Mouse (Mus musculus) kidney, adult 2 months (tissue): Measurements from ENCODE around the gene Myo7a. TPM values are rescaled to one million over a fixed set of nuclear protein-coding genes. Genes with fewer than 3 reads are reported as not detected.
A peak's percentile ranks its signal among the peaks of the same experiment; 100 is the strongest.

ENCODE experiments used
- DNase-seq: peaks from one replicate; pipeline ENCODE4 v3.0.0; 2021
- H3K27ac ChIP-seq: fragments of 200-500 bp; 2 replicates; pipeline ENCODE4 v1.5.1; 2012; ENCODE audit warnings: low read depth, low read length, control low read depth, inconsistent platforms; ENCODE audit not compliant: insufficient read depth
- H3K27me3 ChIP-seq: fragments of 200-500 bp; replicated peaks from 2 replicates; pipeline ENCODE4 v1.6.1; 2012; ENCODE audit warnings: mild to moderate bottlenecking, moderate library complexity, low read length, inconsistent platforms; ENCODE audit not compliant: control insufficient read depth, insufficient read depth
- H3K36me3 ChIP-seq: fragments of 200-500 bp; 2 replicates; pipeline ENCODE4 v1.6.1; 2012; ENCODE audit warnings: mild to moderate bottlenecking, moderate library complexity, low read length, inconsistent platforms; ENCODE audit not compliant: control insufficient read depth, insufficient read depth
- H3K4me1 ChIP-seq: fragments of 200-500 bp; 2 replicates; pipeline ENCODE4 v1.6.1; 2011; ENCODE audit warnings: low read length; ENCODE audit not compliant: control insufficient read depth, insufficient read depth
- H3K4me3 ChIP-seq: fragments of 200-500 bp; 2 replicates; pipeline ENCODE4 v1.5.1; 2011; ENCODE audit warnings: mild to moderate bottlenecking, low read depth, low read length, control low read depth; ENCODE audit not compliant: insufficient read depth
- CTCF ChIP-seq: fragments of 200-500 bp; conservative IDR thresholded peaks from 2 replicates; pipeline ENCODE4 v1.5.1; 2011; ENCODE audit warnings: low read depth, mild to moderate bottlenecking, control low read depth, low read length, moderate library complexity, mixed read lengths; ENCODE audit not compliant: insufficient read depth, insufficient read length
- POLR2A ChIP-seq: fragments of 200-500 bp; IDR thresholded peaks from one replicate; pipeline ENCODE4 v1.6.1; 2011; ENCODE audit warnings: low read depth, low read length, control low read depth
- WGBS: fragments of 180-500 bp; shearing (Covaris S2); methylation state at CpG from one replicate; pipeline ENCODE4 v1.1.7; 2018; 5-methylcytosine and 5-hydroxymethylcytosine counted together
- polyA plus RNA-seq: library from polyadenylated mRNA; depleted of rRNA; stranded (reverse); fragments of >200 nt; gene quantifications from 2 replicates; pipeline ENCODE4 v1.2.3, GENCODE M21; 2012

Myo7a gene
- polyA plus RNA-seq, 1 experiment = 24.6 TPM

GRCm38 (mm10) chr7:98102488-98102887 is 16.8 kb downstream of the Myo7a start:
- Histone ChIP-seq H3K36me3 (no peaks in the 10 kb centered on the region), H3K27me3 (no peaks in the 10 kb centered on the region), H3K4me3 (no peak overlapping the region), H3K27ac (no peak overlapping the region; the same call in 1 of the 2 replicates), H3K4me1 (peaks cover 25% of the 10 kb centered on the region)
- DNase-seq = no peak
- WGBS = 96% methylated on average over 11 of the region's 11 CpGs
- TF ChIP-seq POLR2A = no peak
- TF ChIP-seq CTCF = no peak

DNA sequence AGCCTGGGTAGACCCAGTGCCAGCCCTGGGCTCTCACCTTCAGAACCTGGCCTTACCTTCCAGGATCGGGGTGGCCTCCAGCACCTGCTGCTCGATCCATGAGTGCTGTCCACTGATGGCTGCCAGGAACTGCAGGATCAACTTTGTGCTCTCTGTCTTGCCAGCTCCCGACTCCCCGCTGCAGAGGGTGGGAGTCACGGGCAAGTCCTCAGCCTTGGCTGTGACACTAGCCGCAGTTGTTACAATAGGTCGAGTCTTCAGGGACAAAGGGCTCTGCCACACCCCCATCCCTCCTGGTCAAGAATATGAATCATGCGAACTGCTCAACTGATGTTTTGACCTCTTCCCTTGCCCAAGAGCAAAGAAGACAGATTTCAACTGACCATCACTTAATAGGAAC is 21.8 kb downstream of the Myo7a start:
- DNase-seq = no peak
- no peak for TF ChIP-seq POLR2A
- TF ChIP-seq CTCF = no peak
- 96% methylated on average over 8 of the region's 8 CpGs for whole genome bisulfite sequencing
- no peak overlapping the region for H3K27ac ChIP-seq
- no peaks in the 10 kb centered on the region for H3K36me3 ChIP-seq
- H3K4me3 ChIP-seq = no peak overlapping the region
- no peaks in the 10 kb centered on the region for H3K27me3 ChIP-seq
- no peaks in the 10 kb centered on the region for H3K4me1 ChIP-seq

- Histone ChIP-seq H3K4me1 (no peaks in the 10 kb centered on the region), H3K27ac (no peak overlapping the region), H3K36me3 (no peaks in the 10 kb centered on the region), H3K27me3 (no peaks in the 10 kb centered on the region), H3K4me3 (no peak overlapping the region)
- no peak for DNase-seq
- WGBS = 99% methylated on average over 4 of the region's 4 CpGs
- no peak for TF ChIP-seq CTCF
- no peak for TF ChIP-seq POLR2A
Observed at GRCm38 (mm10) chr7:98095852-98096251, 23.5 kb downstream of the Myo7a start.

- Histone ChIP-seq H3K27ac (no peak overlapping the region), H3K27me3 (no peaks in the 10 kb centered on the region), H3K4me1 (no peaks in the 10 kb centered on the region), H3K4me3 (no peak overlapping the region), H3K36me3 (no peaks in the 10 kb centered on the region)
- 59% methylated on average over 2 of the region's 2 CpGs for WGBS
- TF ChIP-seq CTCF (peak; percentile 61), POLR2A (no peak)
- peak; percentile 26 for DNase-seq
Observed at GRCm38 (mm10) chr7:98086346-98086745, 33.0 kb downstream of the Myo7a start.

- Histone ChIP-seq H3K36me3 (no peaks in the 10 kb centered on the region), H3K27ac (no peak overlapping the region), H3K27me3 (no peaks in the 10 kb centered on the region), H3K4me1 (no peaks in the 10 kb centered on the region), H3K4me3 (peak overlapping the region; percentile 10)
- peak; percentile 25 for DNase-seq
- TF ChIP-seq CTCF (no peak), POLR2A (no peak)
- whole genome bisulfite sequencing = 70% methylated on average over 7 of the region's 7 CpGs
Observed at GRCm38 (mm10) chr7:98085314-98085713, 34.0 kb downstream of the Myo7a start.

GRCm38 (mm10) chr7:98084541-98085293 is 34.6 kb downstream of the Myo7a start:
- Histone ChIP-seq H3K36me3 (no peaks in the 10 kb centered on the region), H3K4me3 (peak overlapping the region; percentile 10), H3K27ac (peak overlapping the region; percentile 13; the same call in 1 of the 2 replicates), H3K27me3 (no peaks in the 10 kb centered on the region), H3K4me1 (no peaks in the 10 kb centered on the region)
- peak; percentile 32 for DNase-seq
- TF ChIP-seq CTCF = no peak
- TF ChIP-seq POLR2A = no peak
- WGBS = 52% methylated on average over 12 of the region's 12 CpGs

- TF ChIP-seq CTCF = no peak
- no peak for TF ChIP-seq POLR2A
- H3K36me3 ChIP-seq = no peaks in the 10 kb centered on the region
- H3K4me3 ChIP-seq = no peak overlapping the region
- no peaks in the 10 kb centered on the region for H3K27me3 ChIP-seq
- DNase-seq = peak; percentile 14
- no peaks in the 10 kb centered on the region for H3K4me1 ChIP-seq
- H3K27ac ChIP-seq = no peak overlapping the region
- WGBS = 47% methylated on average over 5 of the region's 5 CpGs
Observed at GRCm38 (mm10) chr7:98082376-98082775, 36.9 kb downstream of the Myo7a start.
